Mouse (Mus musculus): Measurements from ENCODE around the gene Atp6v0c.
"Not testable (repeated sequence)": the region's sequence is repeated elsewhere in the genome, so short reads cannot be mapped to it uniquely, and the experiment has no call there.

Atp6v0c gene

DNA sequence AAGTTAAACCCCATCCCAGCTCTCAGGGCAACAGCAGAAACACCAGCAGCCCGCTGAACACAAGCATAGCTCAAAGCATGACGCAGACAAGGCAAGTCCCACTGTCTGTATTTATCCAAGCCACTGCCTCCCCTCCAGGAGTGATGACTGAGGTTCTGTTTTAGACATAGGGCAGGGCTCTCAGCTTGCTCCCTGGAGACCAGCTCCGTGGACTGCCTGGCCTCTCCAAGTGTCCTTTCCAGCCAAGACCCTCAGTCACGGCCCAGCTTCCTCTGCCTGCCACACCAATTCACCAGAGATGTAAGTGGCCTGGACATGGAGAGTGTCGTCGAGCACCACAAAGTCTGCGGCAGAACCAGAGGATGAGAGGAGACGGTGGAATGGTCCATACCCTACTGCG lies 13.8 kb downstream of the Atp6v0c start:
- no peak for DNase-seq

DNA sequence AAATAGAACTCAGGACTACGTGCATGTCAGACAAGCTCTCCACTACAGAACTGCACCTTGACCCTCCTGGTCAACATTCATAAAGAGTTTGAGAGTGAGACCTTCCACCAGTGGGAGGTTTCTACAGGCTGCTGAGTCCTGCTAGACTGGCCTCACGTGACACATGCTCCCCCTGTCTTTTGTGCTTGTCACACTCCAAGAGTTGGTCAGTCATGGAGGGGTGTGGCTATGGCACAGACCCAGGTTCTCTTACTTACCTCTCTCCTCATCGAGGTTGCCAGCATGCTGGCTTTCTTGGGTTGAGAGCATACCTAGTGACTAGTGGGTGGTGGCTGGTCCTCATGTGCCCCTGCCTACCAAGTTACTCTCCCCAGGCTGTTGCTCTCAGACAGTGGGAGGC lies 15.0 kb downstream of the Atp6v0c start:
- peak; percentile 92 to 93 for DNase-seq

DNA sequence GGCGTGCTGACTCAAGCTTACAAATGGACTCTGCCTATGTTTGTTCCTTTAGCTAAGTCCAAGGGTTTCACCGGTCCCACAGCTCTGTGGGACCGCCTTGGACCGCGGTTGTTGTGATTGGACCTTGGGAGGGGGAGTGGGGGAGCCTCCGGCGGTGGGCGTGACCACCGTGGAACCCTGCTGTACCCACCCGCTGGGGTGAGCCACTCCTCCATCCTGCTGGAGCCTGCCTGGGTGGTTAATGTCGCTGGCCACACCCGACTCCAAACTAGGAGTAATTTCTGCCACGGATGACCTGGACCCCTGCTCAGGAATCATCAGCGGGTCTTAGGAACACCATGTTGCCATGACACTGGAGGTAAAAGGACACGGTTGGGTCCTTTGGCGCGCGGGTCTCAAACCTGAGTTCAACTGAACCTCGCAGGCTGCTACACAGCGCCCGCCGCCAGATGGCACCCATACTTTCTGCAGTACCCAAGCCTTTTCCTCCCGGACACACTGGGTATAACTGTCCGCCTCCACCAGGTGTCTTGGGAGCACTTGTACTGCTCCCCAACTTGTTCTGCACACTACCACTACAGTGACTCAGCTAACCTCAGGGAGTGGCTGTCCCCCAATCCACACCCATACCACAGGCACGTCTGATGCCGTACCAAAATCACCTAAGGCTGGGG lies 17.5 kb downstream of the Atp6v0c start:
- DNase-seq = peak; percentile 82 to 90

DNA sequence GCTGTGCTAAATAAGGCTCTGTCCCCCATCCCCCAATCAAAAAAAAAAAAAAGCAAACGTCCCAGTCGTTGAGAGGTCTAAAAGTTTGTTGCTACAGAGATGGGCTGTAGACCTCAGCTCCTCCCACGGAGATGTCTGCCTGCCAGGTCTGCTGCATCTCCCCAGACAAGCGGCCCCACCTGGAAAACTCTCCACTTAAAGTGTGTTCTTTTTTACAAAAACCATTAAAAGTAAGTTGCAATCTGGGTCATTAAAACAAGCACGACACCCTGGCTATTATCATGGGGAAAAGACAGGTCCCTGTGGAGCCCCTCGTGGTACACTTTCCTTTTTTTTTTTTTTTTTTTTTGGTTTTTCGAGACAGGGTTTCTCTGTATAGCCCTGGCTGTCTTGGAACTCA lies 18.1 kb downstream of the Atp6v0c start:
- DNase-seq = no peak

DNA sequence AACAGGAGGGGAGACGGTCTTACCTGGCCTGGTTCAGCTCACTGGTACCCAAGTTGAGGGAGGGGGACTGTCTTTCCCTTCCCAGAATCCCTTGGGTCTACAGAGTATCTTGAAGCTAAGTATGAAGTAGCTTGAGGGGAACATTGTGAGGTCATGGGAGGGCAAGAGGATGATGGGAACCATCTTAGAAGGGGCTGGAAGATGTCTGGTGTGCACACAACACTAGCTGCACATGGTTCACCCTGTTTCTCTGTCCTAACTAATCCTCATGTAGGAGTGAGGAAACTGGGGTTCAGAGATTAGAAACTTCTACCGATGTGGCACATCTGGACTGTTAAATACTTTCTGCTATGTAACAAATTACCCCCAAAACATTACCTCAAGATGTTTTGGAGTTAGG lies 18.7 kb downstream of the Atp6v0c start, which contains the start of gene Pdpk1:
Gene Pdpk1, minus strand, starts transcription at position 101 of the 400 bp plus-strand sequence.
- DNase-seq = no peak

DNA sequence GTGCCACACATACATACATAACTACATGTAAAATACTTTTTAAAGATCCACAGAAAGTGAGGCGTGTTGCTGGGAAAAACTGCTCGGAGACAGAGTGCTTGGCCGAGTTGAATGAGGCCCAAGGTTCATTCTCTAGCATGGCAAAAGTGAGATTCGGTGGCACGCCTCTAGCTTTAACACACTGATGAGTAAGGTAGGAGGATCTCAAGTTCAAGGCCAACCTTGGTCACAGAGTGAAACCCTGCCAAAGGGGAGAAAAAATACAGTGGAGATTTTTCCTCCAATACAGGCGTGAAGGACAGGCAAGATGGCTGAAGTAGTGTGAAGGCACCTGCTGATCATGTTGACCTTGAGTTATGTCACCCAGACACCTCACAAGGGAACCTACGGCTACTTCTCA lies 20.1 kb downstream of the Atp6v0c start:
- no peak for DNase-seq

DNA sequence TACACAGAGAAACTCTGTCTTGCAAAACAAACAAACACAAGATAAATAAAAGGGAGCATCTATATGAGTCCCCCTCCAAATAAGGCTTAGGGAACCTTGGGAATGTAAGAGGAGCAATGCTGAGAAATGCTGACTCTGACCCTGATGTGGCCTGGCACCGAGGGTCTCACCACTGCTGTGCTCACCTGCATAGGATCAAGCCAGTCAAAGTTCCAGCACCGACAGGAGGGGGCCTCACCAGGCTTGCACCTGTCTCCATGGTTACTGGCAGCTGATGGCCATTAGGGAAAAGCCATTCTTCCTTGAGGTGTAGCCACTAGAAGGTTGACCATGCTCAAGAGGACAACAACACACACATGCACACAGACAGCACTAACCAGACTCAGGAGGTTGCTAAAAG lies 26.6 kb downstream of the Atp6v0c start:
- no peak for DNase-seq

DNA sequence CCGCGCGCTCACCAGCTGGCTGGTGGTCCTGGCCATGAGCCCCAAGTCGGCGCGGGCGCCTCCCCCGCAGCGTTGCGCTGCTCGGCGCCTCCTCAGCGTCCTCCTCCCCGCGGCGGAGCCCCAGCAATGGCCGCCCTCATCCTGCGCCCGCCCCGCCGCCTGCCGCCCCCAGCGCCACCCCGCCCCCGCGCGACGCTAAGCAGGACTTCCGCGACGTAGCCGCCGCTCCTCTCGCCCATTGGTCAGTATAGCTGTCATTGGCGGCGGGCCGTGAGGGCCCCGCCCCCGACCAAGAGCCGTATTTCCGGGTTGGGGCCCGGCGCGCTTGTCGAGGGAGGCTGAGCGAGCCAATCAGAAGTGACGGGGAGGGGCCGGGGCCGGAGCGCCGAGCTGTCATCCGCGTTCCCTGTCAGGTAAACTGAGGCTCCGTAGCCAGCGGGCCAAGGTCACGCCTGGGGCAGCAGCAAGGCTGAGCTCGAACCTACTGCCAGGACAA lies 28.0 kb downstream of the Atp6v0c start:
- peak; percentile 96 to 98 for DNase-seq

DNA sequence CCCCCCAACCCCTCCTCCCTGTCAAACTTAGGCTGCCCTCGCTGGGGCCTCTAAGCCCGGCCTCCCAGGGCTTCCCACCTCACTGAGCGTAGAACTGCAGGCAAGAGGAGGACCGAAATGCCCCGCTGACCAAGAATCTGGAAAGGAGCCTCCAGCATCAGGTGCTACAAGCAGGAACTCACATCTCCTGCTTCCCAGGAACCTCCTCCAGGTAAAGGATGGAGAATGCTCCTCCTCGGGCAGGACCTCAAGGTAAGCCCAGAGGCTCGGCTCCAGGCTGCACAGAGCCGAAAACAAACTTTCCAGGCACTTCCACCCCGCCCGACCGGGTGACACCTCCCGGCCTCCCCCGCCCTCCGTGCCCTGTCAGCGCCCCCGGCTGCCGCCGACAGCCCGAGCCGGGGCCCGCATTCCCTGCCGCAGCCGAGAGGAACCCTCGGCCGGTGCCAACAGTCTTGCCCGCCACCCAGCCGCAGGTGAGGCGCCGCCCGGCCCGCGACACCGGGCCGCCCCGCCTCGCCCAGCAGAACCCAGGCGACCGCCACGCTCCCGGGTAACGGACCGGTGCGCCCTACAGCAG lies 28.6 kb downstream of the Atp6v0c start:
- peak; percentile 55 to 65 for DNase-seq

DNA sequence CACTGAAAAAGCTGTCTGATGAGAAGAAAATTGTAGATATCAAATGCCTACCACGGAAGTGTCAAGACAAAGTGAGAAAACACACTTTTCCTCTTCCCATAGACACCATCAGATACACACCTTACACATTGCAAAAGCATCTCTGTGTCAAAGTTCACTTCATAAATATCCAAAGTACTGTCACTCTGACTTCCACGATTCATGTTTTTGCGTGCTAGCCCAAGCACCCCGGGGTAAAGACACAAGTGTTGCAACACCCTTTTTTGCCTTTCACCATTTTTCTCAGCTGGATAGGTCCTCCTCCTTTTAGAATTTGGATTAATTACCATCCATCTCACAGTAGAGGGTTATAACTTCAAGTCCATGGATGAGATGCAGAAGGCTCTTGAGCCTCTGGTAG lies 29.5 kb downstream of the Atp6v0c start:
- DNase-seq = no peak

DNA sequence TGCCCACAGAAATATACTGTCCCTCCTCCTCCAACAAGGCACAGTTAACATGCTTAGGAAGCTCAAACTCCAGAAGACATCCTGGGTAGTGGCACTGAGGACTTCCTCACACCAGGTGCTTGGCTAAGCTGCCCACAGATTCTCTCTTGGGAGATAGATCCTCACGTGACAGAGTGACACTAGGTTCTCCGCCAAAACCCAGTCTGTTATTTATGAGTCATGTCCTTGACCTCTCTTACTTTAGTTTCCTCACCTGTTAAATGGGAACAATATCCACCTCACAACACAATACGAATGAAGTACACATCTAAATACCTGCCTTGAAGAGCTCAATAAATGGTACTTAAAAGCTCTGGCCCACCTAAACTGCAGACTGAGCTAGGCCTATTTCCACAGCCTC lies 30.2 kb downstream of the Atp6v0c start:
- DNase-seq = no peak

DNA sequence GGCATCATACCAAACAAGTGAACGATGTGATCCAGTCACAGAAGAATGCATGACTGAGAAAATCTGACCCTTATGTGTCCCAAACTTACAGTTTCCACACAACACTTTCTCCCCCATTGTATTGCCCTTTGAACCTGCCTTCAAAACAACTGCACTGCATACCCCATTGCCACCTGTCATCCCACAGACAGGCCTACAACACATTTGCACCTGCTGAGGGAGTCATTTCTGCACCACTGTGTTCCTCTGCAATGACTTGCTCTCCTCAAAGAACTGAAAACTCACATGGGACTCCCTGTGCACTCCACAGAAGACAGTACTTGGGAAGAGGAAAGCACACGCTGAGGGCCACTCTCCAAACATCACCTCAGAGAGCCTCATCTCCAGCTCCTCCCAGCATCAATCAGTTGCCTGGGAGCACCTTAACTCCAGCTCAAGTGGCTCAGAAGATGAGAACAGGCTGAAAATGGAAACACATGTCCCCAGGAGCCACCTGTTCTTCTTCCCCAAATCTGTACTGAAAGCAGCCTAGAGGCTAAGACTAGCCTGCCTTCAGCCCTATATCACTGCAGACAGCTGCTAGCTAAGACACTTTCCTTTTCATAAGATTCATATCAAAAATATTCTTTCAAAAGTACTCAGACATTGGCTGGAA lies 32.1 kb downstream of the Atp6v0c start:
- no peak for DNase-seq

DNA sequence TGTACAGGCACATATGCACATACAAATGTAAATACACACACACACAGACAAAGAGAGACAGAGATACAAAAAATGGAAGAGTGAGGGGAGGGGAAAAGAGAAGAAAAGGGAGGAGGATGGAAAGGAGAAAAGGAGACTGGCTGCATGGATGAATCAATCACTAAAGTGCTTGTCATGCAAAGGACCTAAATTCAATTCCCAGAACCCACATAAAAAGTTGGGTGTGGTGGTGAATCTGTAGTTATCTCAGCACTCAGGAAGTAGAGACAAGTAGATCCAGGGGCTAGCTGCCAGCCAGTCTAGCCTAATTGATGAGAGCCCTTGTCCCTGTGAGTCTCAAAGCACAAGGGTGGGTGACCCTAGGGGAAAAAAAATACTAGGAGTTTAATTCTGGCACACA lies 35.4 kb downstream of the Atp6v0c start:
- no peak for DNase-seq

DNA sequence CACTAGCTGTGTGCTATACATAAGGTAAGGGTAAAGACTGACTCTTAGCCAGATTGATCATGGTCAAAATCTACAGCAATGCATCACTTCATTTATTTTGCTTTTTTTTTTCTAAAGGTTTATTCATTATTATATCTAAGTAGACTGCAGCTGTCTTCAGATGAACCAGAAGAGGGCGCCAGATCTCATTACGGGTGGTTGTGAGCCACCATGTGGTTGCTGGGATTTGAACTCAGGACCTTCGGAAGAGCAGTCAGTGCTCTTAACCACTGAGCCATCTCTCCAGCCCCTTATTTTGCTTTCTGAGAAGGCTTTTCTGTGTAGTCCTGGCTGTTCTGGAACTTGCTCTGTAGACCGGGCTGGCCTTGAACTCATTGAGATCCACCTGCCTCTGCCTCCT lies 36.6 kb downstream of the Atp6v0c start:
- DNase-seq = not testable (repeated sequence)

DNA sequence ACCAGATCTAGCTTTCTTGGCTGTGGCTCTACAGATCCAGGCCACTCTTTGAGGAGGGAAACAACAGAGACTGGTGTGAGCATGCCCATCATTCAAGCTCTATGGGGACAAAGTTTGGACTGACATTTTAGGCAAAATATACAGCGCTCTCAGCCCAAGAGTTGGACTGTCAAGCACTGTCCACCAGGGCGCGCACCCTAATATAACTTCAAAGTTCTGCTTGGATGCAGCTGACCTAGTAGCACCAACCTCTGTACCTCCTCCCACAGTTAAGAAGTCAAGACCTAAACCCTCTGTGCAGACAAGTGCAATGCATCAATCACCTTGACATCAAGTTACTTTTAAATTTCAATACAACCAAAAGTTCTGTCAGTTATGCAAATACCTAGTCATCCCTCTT lies 37.9 kb downstream of the Atp6v0c start:
- no peak for DNase-seq

DNA sequence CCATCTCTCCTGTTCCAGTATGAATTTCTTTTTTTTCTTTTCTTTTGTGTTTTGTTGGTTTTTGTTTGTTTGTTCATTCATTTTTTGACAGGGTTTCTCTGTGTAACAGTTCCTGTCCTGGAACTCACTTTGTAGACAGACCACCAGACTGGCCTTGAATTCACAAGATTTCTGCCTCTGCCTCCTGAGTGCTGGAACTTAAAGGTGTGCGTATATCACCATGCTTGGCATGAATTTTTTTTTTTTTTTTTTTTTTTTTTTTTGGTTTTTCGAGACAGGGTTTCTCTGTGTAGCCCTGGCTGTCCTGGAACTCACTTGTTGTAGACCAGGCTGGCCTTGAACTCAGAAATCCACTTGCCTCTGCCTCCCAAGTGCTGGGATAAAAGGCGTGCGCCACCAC lies 40.3 kb downstream of the Atp6v0c start:
- DNase-seq = not testable (repeated sequence)

DNA sequence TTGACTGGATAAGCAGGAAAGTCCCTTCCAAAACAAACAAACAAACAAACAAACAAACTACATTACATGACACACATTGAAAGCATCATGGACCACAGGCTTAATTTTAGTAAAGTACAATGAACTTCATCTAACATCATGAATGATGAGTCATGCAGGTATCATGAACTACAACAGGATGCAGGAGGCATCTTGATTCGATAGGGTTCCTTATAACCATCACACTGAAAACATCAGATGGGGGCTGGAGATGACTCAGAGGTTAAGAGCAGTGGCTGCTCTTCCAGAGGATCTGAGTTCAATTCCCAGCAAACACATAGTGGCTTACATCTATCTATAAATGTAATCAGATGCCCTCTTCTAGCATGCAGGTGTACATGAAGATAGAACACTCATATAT lies 41.9 kb downstream of the Atp6v0c start:
- no peak for DNase-seq

DNA sequence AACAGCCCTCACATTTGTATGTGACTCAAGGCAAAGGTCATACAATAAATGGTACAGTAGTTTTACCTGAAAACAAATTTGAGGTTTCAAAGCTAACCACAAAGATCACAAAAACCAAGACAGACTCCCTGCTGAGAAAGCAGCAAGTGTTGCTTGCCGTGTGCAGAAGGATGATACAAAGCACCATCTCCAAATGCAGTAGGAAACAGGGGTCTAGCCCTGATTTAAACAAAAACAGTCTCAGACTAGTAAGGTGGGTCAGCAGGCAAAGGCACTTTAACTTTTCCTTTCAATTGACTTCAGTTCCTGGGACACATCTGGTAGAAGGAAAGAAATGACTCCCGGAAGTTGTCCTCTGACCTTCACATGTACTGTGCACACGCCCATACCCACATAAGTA lies 42.7 kb downstream of the Atp6v0c start:
- DNase-seq = no peak

DNA sequence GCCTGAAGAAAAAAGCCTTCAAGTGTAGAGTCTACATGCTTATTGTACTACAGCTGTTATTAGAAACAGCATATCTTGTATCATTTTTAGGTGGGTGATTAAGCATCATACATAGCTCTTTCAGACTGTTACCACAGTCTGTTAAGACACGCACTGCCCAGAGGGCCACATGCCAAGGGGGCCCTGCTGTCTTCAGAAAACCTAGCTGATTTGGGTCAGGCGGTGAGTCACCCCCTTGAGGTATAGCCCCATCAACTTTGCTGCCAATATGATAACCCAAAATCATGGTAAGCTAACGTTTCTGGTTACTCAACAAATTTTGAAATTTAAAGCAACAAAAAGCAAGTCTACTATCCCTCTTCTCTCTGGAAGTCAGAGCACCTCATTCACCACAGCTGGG lies 50.1 kb downstream of the Atp6v0c start:
- no peak for DNase-seq
